Mouse (Mus musculus) limb, embryonic 14.5 days (tissue): ENCODE data around the gene Dpp4. TPM values are rescaled to one million over a fixed set of nuclear protein-coding genes. Genes with fewer than 3 reads are reported as not detected.

Experiments
- ATAC-seq: fragments of 200-750 bp; cut with Nextera tagmentation; 2 replicates; pipeline ENCODE4 v1.8.0; 2017; ENCODE audit warnings: low read depth, moderate number of reproducible peaks, moderate TSS enrichment; ENCODE audit not compliant: low FRiP score
- DNase-seq: peaks from one replicate; pipeline ENCODE4 v3.0.0-alpha.2; 2015; ENCODE audit warnings: low spot score
- H3K27ac ChIP-seq: fragments of 300-500 bp; sonication (generic); replicated peaks from 2 replicates; pipeline ENCODE4 v1.5.1; 2014; ENCODE audit warnings: low read depth, mild to moderate bottlenecking, low read length, moderate library complexity, mixed read lengths
- H3K27me3 ChIP-seq: fragments of 300-500 bp; sonication (generic); 2 replicates; pipeline ENCODE4 v1.6.1; 2014; ENCODE audit warnings: low read length, mixed read lengths; ENCODE audit not compliant: control insufficient read depth, insufficient read depth
- H3K36me3 ChIP-seq: fragments of 300-500 bp; sonication (generic); 2 replicates; pipeline ENCODE4 v1.6.1; 2014; ENCODE audit warnings: mild to moderate bottlenecking, low read length, moderate library complexity, mixed read lengths; ENCODE audit not compliant: control insufficient read depth, insufficient read depth
- H3K4me1 ChIP-seq: fragments of 300-500 bp; sonication (generic); 2 replicates; pipeline ENCODE4 v1.6.1; 2014; ENCODE audit warnings: antibody characterized with exemption, low read length, mixed read lengths; ENCODE audit not compliant: control insufficient read depth, insufficient read depth
- H3K4me2 ChIP-seq: fragments of 300-500 bp; sonication (generic); replicated peaks from 2 replicates; pipeline ENCODE4 v1.6.1; 2014; ENCODE audit warnings: low read depth, mild to moderate bottlenecking, low read length, moderate library complexity; ENCODE audit not compliant: severe bottlenecking
- H3K4me3 ChIP-seq: fragments of 300-500 bp; sonication (generic); replicated peaks from 2 replicates; pipeline ENCODE4 v1.5.1; 2014; ENCODE audit warnings: low read length
- H3K9ac ChIP-seq: fragments of 300-500 bp; sonication (generic); 2 replicates; pipeline ENCODE4 v1.6.1; 2014; ENCODE audit warnings: mild to moderate bottlenecking, low read depth, low read length, moderate library complexity; ENCODE audit not compliant: severe bottlenecking
- H3K9me3 ChIP-seq: fragments of 300-500 bp; sonication (generic); 2 replicates; pipeline ENCODE4 v1.6.1; 2016; ENCODE audit warnings: low read length; ENCODE audit not compliant: control insufficient read depth
- POLR2A ChIP-seq: fragments of 200-500 bp; IDR thresholded peaks from 2 replicates; pipeline ENCODE4 v1.8.0; 2012; ENCODE audit warnings: inconsistent platforms, mild to moderate bottlenecking, moderate library complexity, borderline replicate concordance; ENCODE audit not compliant: insufficient read depth, insufficient read length; ENCODE audit errors: extremely low read depth
- WGBS: fragments of 180-500 bp; shearing (Covaris S2); extraction: QIAGEN DNeasy Blood & Tissue Kit; methylation state at CpG from one replicate; pipeline ENCODE4 v1.1.7; 2014; 5-methylcytosine and 5-hydroxymethylcytosine counted together
- polyA plus RNA-seq, 2 experiments: library from polyadenylated mRNA; depleted of rRNA in 1 of 2; stranded (reverse) in 1 of 2; unstranded in 1 of 2; fragments of >200 nt; fragmentation: Nextera tagmentation in 1 of 2; extraction: Ambion mirVana in 1 of 2; gene quantifications; 2 replicates each; pipeline versions ENCODE4 v1.2.1 to v1.2.3; 2012 to 2014

The Dpp4 gene
- polyA plus RNA-seq, 2 experiments: 3.8 to 7.0 TPM

GRCm38 (mm10) chr2:62454991-62455390 lies 43.0 kb upstream of the Dpp4 start:
- Histone ChIP-seq H3K36me3 (no peaks in the 10 kb centered on the region), H3K9ac (no peak overlapping the region), H3K27me3 (no peaks in the 10 kb centered on the region), H3K27ac (no peak overlapping the region), H3K4me2 (no peak overlapping the region), H3K9me3 (no peaks in the 10 kb centered on the region), H3K4me3 (no peak overlapping the region), H3K4me1 (no peaks in the 10 kb centered on the region)
- no peak for TF ChIP-seq POLR2A
- DNase-seq (no peak), ATAC-seq (no peak)
- WGBS: 83% methylated on average over 11 of the region's 11 CpGs

- no peak for DNase-seq
- WGBS: 76% methylated on average over 6 of the region's 6 CpGs
- H3K27me3 ChIP-seq: no peaks in the 10 kb centered on the region
Observed at GRCm38 (mm10) chr2:62454033-62454432, 42.0 kb upstream of the Dpp4 start.

DNA sequence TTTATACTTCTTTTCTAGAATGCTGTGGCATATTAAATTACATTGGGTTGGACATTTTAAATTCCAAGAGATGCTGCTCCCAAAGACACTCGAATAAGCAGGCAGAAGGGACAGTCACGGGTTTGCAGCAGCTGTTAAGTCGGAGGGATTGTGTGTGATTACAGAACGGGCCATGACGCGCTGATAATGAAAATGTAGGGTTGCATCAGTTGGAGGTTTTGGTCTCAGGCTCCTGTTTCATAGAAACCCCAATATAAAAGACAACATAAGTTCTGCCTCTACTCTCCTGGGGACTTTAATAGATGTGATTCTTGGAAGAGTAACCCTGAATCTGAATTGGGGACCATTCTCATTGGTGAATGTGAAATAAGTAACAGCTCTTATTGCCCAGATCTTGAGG lies 38.3 kb upstream of the Dpp4 start:
- Histone ChIP-seq H3K9ac (no peak overlapping the region), H3K4me1 (no peaks in the 10 kb centered on the region), H3K27me3 (no peaks in the 10 kb centered on the region), H3K36me3 (no peaks in the 10 kb centered on the region), H3K9me3 (no peaks in the 10 kb centered on the region), H3K27ac (no peak overlapping the region), H3K4me3 (no peak overlapping the region), H3K4me2 (no peak overlapping the region)
- no peak for TF ChIP-seq POLR2A
- ATAC-seq (no peak), DNase-seq (no peak)
- WGBS: 82% methylated on average over 6 of the region's 6 CpGs

More at GRCm38 (mm10) chr2:62454033-62454432, 42.0 kb upstream of the Dpp4 start:
- H3K4me3 ChIP-seq: no peak overlapping the region
- H3K4me1 ChIP-seq: no peaks in the 10 kb centered on the region
- no peaks in the 10 kb centered on the region for H3K9me3 ChIP-seq
- no peak for TF ChIP-seq POLR2A
- no peak overlapping the region for H3K9ac ChIP-seq
- no peaks in the 10 kb centered on the region for H3K36me3 ChIP-seq
- no peak for ATAC-seq
- H3K27ac ChIP-seq: no peak overlapping the region
- H3K4me2 ChIP-seq: no peak overlapping the region

- no peak for ATAC-seq
- TF ChIP-seq POLR2A: no peak
Observed at GRCm38 (mm10) chr2:62449692-62450346, 37.8 kb upstream of the Dpp4 start.

GRCm38 (mm10) chr2:62440802-62441544 lies 28.9 kb upstream of the Dpp4 start:
- no peak overlapping the region for H3K4me3 ChIP-seq
- WGBS: 62% methylated on average over 13 of the region's 13 CpGs
- no peaks in the 10 kb centered on the region for H3K9me3 ChIP-seq
- TF ChIP-seq POLR2A: no peak
- H3K4me2 ChIP-seq: no peak overlapping the region
- H3K27ac ChIP-seq: no peak overlapping the region
- no peak for DNase-seq
- no peaks in the 10 kb centered on the region for H3K27me3 ChIP-seq
- no peaks in the 10 kb centered on the region for H3K36me3 ChIP-seq
- 0 out of 2 replicates have a peak, but pooled peaks cover 3% of the 10 kb centered on the region for H3K4me1 ChIP-seq
- H3K9ac ChIP-seq: no peak overlapping the region
- ATAC-seq: no peak

More at GRCm38 (mm10) chr2:62449692-62450346, 37.8 kb upstream of the Dpp4 start:
- no peak for DNase-seq
- Histone ChIP-seq H3K9me3 (no peaks in the 10 kb centered on the region), H3K4me2 (no peak overlapping the region), H3K27me3 (no peaks in the 10 kb centered on the region), H3K9ac (no peak overlapping the region), H3K4me3 (no peak overlapping the region), H3K36me3 (no peaks in the 10 kb centered on the region), H3K4me1 (no peaks in the 10 kb centered on the region), H3K27ac (no peak overlapping the region)
- 79% methylated on average over 5 of the region's 5 CpGs for WGBS
